Mouse (Mus musculus) bone marrow, adult 2 months (tissue): ENCODE measurements around the gene Sv2c.

Source experiments
- CTCF ChIP-seq: fragments of 200-500 bp; IDR thresholded peaks from 2 replicates; pipeline ENCODE4 v1.5.1; 2011; ENCODE audit warnings: low read length, control low read depth; ENCODE audit not compliant: control insufficient read depth, insufficient read depth
- POLR2A ChIP-seq: fragments of 200-500 bp; IDR thresholded peaks from 2 replicates; pipeline ENCODE4 v1.6.1; 2011; ENCODE audit warnings: low read depth, mild to moderate bottlenecking, control low read depth, low read length, borderline replicate concordance; ENCODE audit not compliant: control insufficient read depth

DNA sequence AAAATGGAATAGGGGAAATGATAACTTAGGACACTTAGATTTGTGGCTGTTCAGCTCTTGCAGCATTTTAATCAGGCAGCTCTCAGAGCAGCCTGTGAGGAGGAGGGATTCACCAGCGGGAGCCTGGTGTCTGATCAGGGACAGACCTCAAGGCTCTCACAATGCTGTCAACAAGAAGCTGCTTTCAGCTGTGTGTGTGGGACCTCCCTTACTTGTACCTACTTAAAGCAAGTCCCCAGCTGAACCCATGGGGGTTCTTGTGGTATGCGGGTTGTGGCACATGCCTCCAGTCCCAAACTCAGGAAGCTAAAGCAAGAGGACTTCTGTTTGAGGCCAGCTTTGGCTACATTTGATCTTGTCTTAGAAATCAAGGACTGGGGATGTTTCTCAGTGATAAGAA, 189.8 kb downstream of the Sv2c start:
- TF ChIP-seq POLR2A (no peak), CTCF (no peak)
